Mouse (Mus musculus): ENCODE data around the gene Tmem210. TPM values are rescaled to one million over a fixed set of nuclear protein-coding genes. Genes with fewer than 3 reads are reported as not detected.

Gene Tmem210
- polyA plus RNA-seq, 1 experiment from 2014 or later, result not detected

- Histone ChIP-seq H3K4me1 (peaks cover 44% of the 10 kb centered on the region), H3K4me2 (no peak overlapping the region), H3K27me3 (replicated peaks) (peaks cover 49% of the 10 kb centered on the region), H3K9me3 (no peaks in the 10 kb centered on the region), H3K27ac (no peak overlapping the region), H3K36me3 (peaks cover 18% of the 10 kb centered on the region), H3K4me3 (replicated peaks) (no peak overlapping the region), H3K9ac (no peak overlapping the region)
- no peak for ATAC-seq (ENCODE audit: insufficient read depth, low FRiP score, low read depth)
- 80% methylated on average over 7 of the region's 7 CpGs for WGBS
These were observed 895 bp downstream of the Tmem210 start for GRCm38 (mm10) chr2:25288734-25289345.

GRCm38 (mm10) chr2:25289651-25290050 lies 1.7 kb downstream of the Tmem210 start, which contains the start of gene Lrrc26:
Gene Lrrc26, plus strand, starts transcription at chr2:25289915.
- no peaks in the 10 kb centered on the region for H3K9me3 ChIP-seq
- H3K9ac ChIP-seq, result no peak within 1 kb of the TSS
- H3K4me2 ChIP-seq, result peak within 1 kb of the TSS; percentile 66
- H3K4me1 ChIP-seq, result peaks cover 44% of the 10 kb centered on the region
- H3K27me3 ChIP-seq (replicated peaks), result peaks cover 49% of the 10 kb centered on the region
- peak within 1 kb of the TSS; percentile 26 for H3K4me3 ChIP-seq (replicated peaks)
- peaks cover 12% of the 10 kb centered on the region; the same call in 1 of the 2 replicates for H3K36me3 ChIP-seq
- peak within 1 kb of the TSS; percentile 9; the same call in 1 of the 2 replicates for H3K27ac ChIP-seq
- 14% methylated on average over 11 of the region's 11 CpGs for WGBS
- ATAC-seq (ENCODE audit: insufficient read depth, low FRiP score, low read depth), result no peak

GRCm38 (mm10) chr2:25290101-25290815 lies 2.3 kb downstream of the Tmem210 start:
- Histone ChIP-seq H3K27ac (peak overlapping the region; percentile 9; the same call in 1 of the 2 replicates), H3K4me1 (peaks cover 44% of the 10 kb centered on the region), H3K9ac (no peak overlapping the region), H3K9me3 (no peaks in the 10 kb centered on the region), H3K27me3 (replicated peaks) (peaks cover 49% of the 10 kb centered on the region), H3K4me2 (peak overlapping the region; percentile 66), H3K4me3 (replicated peaks) (peak overlapping the region; percentile 26), H3K36me3 (peaks cover 6% of the 10 kb centered on the region; the same call in 1 of the 2 replicates)
- no peak for ATAC-seq (ENCODE audit: insufficient read depth, low FRiP score, low read depth)
- 2% methylated on average over 54 of the region's 54 CpGs for WGBS

- peak overlapping the region; percentile 26 for H3K4me3 ChIP-seq (replicated peaks)
- H3K36me3 ChIP-seq, result peaks cover 1% of the 10 kb centered on the region; the same call in 1 of the 2 replicates
- WGBS, result under 1% methylated on average over 18 of the region's 18 CpGs
- no peak for ATAC-seq (ENCODE audit: insufficient read depth, low FRiP score, low read depth)
- H3K4me1 ChIP-seq, result peaks cover 41% of the 10 kb centered on the region
- H3K4me2 ChIP-seq, result peak overlapping the region; percentile 66
- H3K27ac ChIP-seq, result peak overlapping the region; percentile 9; the same call in 1 of the 2 replicates
- no peak overlapping the region for H3K9ac ChIP-seq
- peaks cover 52% of the 10 kb centered on the region for H3K27me3 ChIP-seq (replicated peaks)
- no peaks in the 10 kb centered on the region for H3K9me3 ChIP-seq
These were observed 2.8 kb downstream of the Tmem210 start for GRCm38 (mm10) chr2:25290816-25291130.

- H3K27ac ChIP-seq, result no peak overlapping the region; the same call in 1 of the 2 replicates
- H3K4me2 ChIP-seq, result peak overlapping the region; percentile 66
- H3K9me3 ChIP-seq, result no peaks in the 10 kb centered on the region
- 6% methylated on average over 32 of the region's 32 CpGs for WGBS
- H3K9ac ChIP-seq, result no peak overlapping the region
- no peak for ATAC-seq (ENCODE audit: insufficient read depth, low FRiP score, low read depth)
- peaks cover 37% of the 10 kb centered on the region for H3K4me1 ChIP-seq
- H3K36me3 ChIP-seq, result no peaks in the 10 kb centered on the region
- H3K27me3 ChIP-seq (replicated peaks), result peaks cover 58% of the 10 kb centered on the region
- peak overlapping the region; percentile 38 for H3K4me3 ChIP-seq (replicated peaks)
These were observed 3.5 kb downstream of the Tmem210 start for GRCm38 (mm10) chr2:25291184-25292053.

GRCm38 (mm10) chr2:25292054-25292544 lies 4.2 kb downstream of the Tmem210 start:
- Histone ChIP-seq H3K4me1 (peaks cover 37% of the 10 kb centered on the region), H3K9ac (no peak overlapping the region), H3K4me3 (replicated peaks) (peak overlapping the region; percentile 38), H3K9me3 (no peaks in the 10 kb centered on the region), H3K27ac (no peak overlapping the region), H3K4me2 (peak overlapping the region; percentile 66), H3K27me3 (replicated peaks) (peaks cover 62% of the 10 kb centered on the region), H3K36me3 (no peaks in the 10 kb centered on the region)
- ATAC-seq (ENCODE audit: insufficient read depth, low FRiP score, low read depth), result no peak
- 5% methylated on average over 40 of the region's 43 CpGs for WGBS

- Histone ChIP-seq H3K36me3 (no peaks in the 10 kb centered on the region), H3K4me2 (peak overlapping the region; percentile 66), H3K4me3 (replicated peaks) (peak overlapping the region; percentile 38), H3K9ac (no peak overlapping the region), H3K4me1 (peaks cover 33% of the 10 kb centered on the region), H3K9me3 (no peaks in the 10 kb centered on the region), H3K27me3 (replicated peaks) (peaks cover 61% of the 10 kb centered on the region), H3K27ac (no peak overlapping the region)
- 0% methylated on average over 1 of the region's 1 CpGs for WGBS
- no peak for ATAC-seq (ENCODE audit: insufficient read depth, low FRiP score, low read depth)
These were observed 4.9 kb downstream of the Tmem210 start for GRCm38 (mm10) chr2:25292856-25293255.

GRCm38 (mm10) chr2:25293706-25294105 lies 5.8 kb downstream of the Tmem210 start:
- 66% methylated on average over 9 of the region's 9 CpGs for WGBS
- peaks cover 33% of the 10 kb centered on the region for H3K4me1 ChIP-seq
- peaks cover 54% of the 10 kb centered on the region for H3K27me3 ChIP-seq (replicated peaks)
- H3K9ac ChIP-seq, result no peak overlapping the region
- no peaks in the 10 kb centered on the region for H3K36me3 ChIP-seq
- no peaks in the 10 kb centered on the region for H3K9me3 ChIP-seq
- H3K27ac ChIP-seq, result no peak overlapping the region
- ATAC-seq (ENCODE audit: insufficient read depth, low FRiP score, low read depth), result no peak
- H3K4me2 ChIP-seq, result no peak overlapping the region
- no peak overlapping the region for H3K4me3 ChIP-seq (replicated peaks)

- no peak overlapping the region for H3K4me3 ChIP-seq (replicated peaks)
- no peak overlapping the region for H3K9ac ChIP-seq
- no peaks in the 10 kb centered on the region for H3K36me3 ChIP-seq
- H3K27ac ChIP-seq, result no peak overlapping the region
- no peak for ATAC-seq (ENCODE audit: insufficient read depth, low FRiP score, low read depth)
- 77% methylated on average over 8 of the region's 8 CpGs for WGBS
- peaks cover 9% of the 10 kb centered on the region for H3K4me1 ChIP-seq
- H3K4me2 ChIP-seq, result no peak overlapping the region
- peaks cover 20% of the 10 kb centered on the region for H3K27me3 ChIP-seq (replicated peaks)
- no peaks in the 10 kb centered on the region for H3K9me3 ChIP-seq
These were observed 9.1 kb downstream of the Tmem210 start for GRCm38 (mm10) chr2:25297093-25297492.

GRCm38 (mm10) chr2:25298046-25298445 lies 10.1 kb downstream of the Tmem210 start:
- WGBS, result 72% methylated on average over 10 of the region's 10 CpGs
- no peak overlapping the region for H3K4me2 ChIP-seq
- no peak overlapping the region for H3K4me3 ChIP-seq (replicated peaks)
- H3K9me3 ChIP-seq, result no peaks in the 10 kb centered on the region
- H3K36me3 ChIP-seq, result no peaks in the 10 kb centered on the region
- no peak overlapping the region for H3K27ac ChIP-seq
- H3K4me1 ChIP-seq, result no peaks in the 10 kb centered on the region
- ATAC-seq (ENCODE audit: insufficient read depth, low FRiP score, low read depth), result no peak
- peaks cover 16% of the 10 kb centered on the region; the same call in 1 of the 2 replicates for H3K27me3 ChIP-seq (replicated peaks)
- H3K9ac ChIP-seq, result no peak overlapping the region

- Histone ChIP-seq H3K27ac (no peak overlapping the region), H3K4me2 (no peak overlapping the region), H3K4me1 (peaks cover 10% of the 10 kb centered on the region; the same call in 1 of the 2 replicates), H3K4me3 (replicated peaks) (no peak overlapping the region), H3K9me3 (no peaks in the 10 kb centered on the region), H3K27me3 (replicated peaks) (peaks cover 41% of the 10 kb centered on the region), H3K36me3 (no peaks in the 10 kb centered on the region), H3K9ac (no peak overlapping the region)
- 65% methylated on average over 3 of the region's 3 CpGs for WGBS
- ATAC-seq (ENCODE audit: insufficient read depth, low FRiP score, low read depth), result no peak
These were observed 15.5 kb downstream of the Tmem210 start for GRCm38 (mm10) chr2:25303452-25303851.

All from stomach, embryonic 15.5 days (tissue).